Mouse (Mus musculus): ENCODE measurements around the gene Cadm2. TPM values are rescaled to one million over a fixed set of nuclear protein-coding genes. Genes with fewer than 3 reads are reported as not detected.

Gene Cadm2
- polyA plus RNA-seq, 1 experiment from 2014 or later, result 2.1 TPM

- Histone ChIP-seq H3K27me3 (replicated peaks) (no peaks in the 10 kb centered on the region), H3K9me3 (no peaks in the 10 kb centered on the region), H3K27ac (no peak overlapping the region), H3K9ac (no peak overlapping the region), H3K4me1 (no peaks in the 10 kb centered on the region), H3K36me3 (no peaks in the 10 kb centered on the region), H3K4me2 (no peak overlapping the region), H3K4me3 (replicated peaks) (no peak overlapping the region)
- WGBS, result 67% methylated on average over 6 of the region's 6 CpGs
- no peak for ATAC-seq (ENCODE audit: insufficient read depth, low FRiP score, low read depth)
Observed at GRCm38 (mm10) chr16:67096706-67097105, 524.0 kb downstream of the Cadm2 start.

GRCm38 (mm10) chr16:67095916-67096315 is 524.8 kb downstream of the Cadm2 start:
- Histone ChIP-seq H3K27ac (no peak overlapping the region), H3K36me3 (no peaks in the 10 kb centered on the region), H3K4me1 (no peaks in the 10 kb centered on the region), H3K4me2 (no peak overlapping the region), H3K9ac (no peak overlapping the region), H3K9me3 (no peaks in the 10 kb centered on the region), H3K4me3 (replicated peaks) (no peak overlapping the region), H3K27me3 (replicated peaks) (no peaks in the 10 kb centered on the region)
- ATAC-seq (ENCODE audit: insufficient read depth, low FRiP score, low read depth), result no peak
- 79% methylated on average over 4 of the region's 4 CpGs for WGBS

GRCm38 (mm10) chr16:67089747-67090146 is 531.0 kb downstream of the Cadm2 start:
- no peaks in the 10 kb centered on the region for H3K4me1 ChIP-seq
- no peak overlapping the region for H3K27ac ChIP-seq
- no peaks in the 10 kb centered on the region for H3K9me3 ChIP-seq
- H3K9ac ChIP-seq, result no peak overlapping the region
- no peaks in the 10 kb centered on the region for H3K27me3 ChIP-seq (replicated peaks)
- no peaks in the 10 kb centered on the region for H3K36me3 ChIP-seq
- H3K4me2 ChIP-seq, result no peak overlapping the region
- no peak overlapping the region for H3K4me3 ChIP-seq (replicated peaks)
- 65% methylated on average over 3 of the region's 3 CpGs for WGBS
- no peak for ATAC-seq (ENCODE audit: insufficient read depth, low FRiP score, low read depth)

DNA sequence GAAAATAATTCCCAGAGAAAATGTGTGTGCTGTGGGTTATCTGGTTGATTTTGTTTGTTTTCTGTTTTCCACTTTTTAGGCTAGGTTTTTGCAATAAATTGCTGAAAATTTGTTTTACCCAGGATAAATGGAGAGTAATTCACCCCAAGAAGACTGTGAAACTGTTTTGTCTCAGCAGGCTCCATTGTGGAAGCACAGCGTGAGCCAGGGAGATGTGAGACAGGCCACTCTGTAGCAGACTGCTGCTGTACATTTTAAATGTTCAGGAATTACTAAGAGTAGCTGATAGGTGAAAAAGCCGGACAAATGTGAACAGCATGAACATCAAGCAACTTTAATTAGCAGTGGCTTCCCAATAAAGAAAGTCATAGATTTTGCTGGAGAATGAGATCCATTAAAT is 541.4 kb downstream of the Cadm2 start:
- Histone ChIP-seq H3K4me1 (no peaks in the 10 kb centered on the region), H3K36me3 (no peaks in the 10 kb centered on the region), H3K27me3 (replicated peaks) (no peaks in the 10 kb centered on the region), H3K9ac (no peak overlapping the region), H3K4me2 (no peak overlapping the region), H3K27ac (no peak overlapping the region), H3K4me3 (replicated peaks) (no peak overlapping the region), H3K9me3 (no peaks in the 10 kb centered on the region)
- 78% methylated on average over 2 of the region's 2 CpGs for WGBS
- no peak for ATAC-seq (ENCODE audit: insufficient read depth, low FRiP score, low read depth)

- H3K36me3 ChIP-seq, result no peaks in the 10 kb centered on the region
- no peak overlapping the region for H3K27ac ChIP-seq
- H3K4me3 ChIP-seq (replicated peaks), result no peak overlapping the region
- H3K4me1 ChIP-seq, result no peaks in the 10 kb centered on the region
- WGBS, result 71% methylated on average over 7 of the region's 7 CpGs
- no peaks in the 10 kb centered on the region for H3K9me3 ChIP-seq
- no peak overlapping the region for H3K9ac ChIP-seq
- H3K4me2 ChIP-seq, result no peak overlapping the region
- ATAC-seq (ENCODE audit: insufficient read depth, low FRiP score, low read depth), result no peak
- no peaks in the 10 kb centered on the region for H3K27me3 ChIP-seq (replicated peaks)
Observed at GRCm38 (mm10) chr16:67076169-67076895, 544.4 kb downstream of the Cadm2 start.

DNA sequence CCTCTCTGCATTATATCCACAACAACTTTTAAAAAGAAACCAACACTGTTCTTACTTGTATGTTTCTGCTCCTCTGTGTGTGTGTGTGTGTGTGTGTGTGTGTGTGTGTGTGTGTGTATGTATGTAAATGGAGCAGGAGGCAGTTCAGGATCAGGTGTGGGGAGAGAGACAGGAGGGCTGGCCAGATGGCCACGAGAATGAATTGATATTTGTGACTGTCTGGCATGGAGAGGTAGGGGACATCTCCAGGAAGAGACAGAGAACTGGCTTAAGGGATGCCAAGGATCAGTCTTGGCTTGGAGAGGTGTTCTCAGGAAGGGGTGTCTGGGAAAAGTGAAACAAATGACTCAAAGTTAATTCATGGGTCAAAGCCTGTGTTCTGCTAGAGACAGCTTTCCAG is 552.2 kb downstream of the Cadm2 start:
- Histone ChIP-seq H3K4me1 (no peaks in the 10 kb centered on the region), H3K4me3 (replicated peaks) (no peak overlapping the region), H3K9me3 (no peaks in the 10 kb centered on the region), H3K27me3 (replicated peaks) (no peaks in the 10 kb centered on the region), H3K9ac (no peak overlapping the region), H3K27ac (no peak overlapping the region), H3K4me2 (no peak overlapping the region), H3K36me3 (no peaks in the 10 kb centered on the region)
- no peak for ATAC-seq (ENCODE audit: insufficient read depth, low FRiP score, low read depth)
- 35% methylated on average over 1 of the region's 1 CpGs for WGBS

- H3K36me3 ChIP-seq, result no peaks in the 10 kb centered on the region
- H3K4me3 ChIP-seq (replicated peaks), result no peak overlapping the region
- no peaks in the 10 kb centered on the region for H3K9me3 ChIP-seq
- WGBS, result 88% methylated on average over 5 of the region's 5 CpGs
- H3K4me1 ChIP-seq, result no peaks in the 10 kb centered on the region
- no peak overlapping the region for H3K4me2 ChIP-seq
- no peak overlapping the region for H3K27ac ChIP-seq
- no peaks in the 10 kb centered on the region for H3K27me3 ChIP-seq (replicated peaks)
- H3K9ac ChIP-seq, result no peak overlapping the region
- ATAC-seq (ENCODE audit: insufficient read depth, low FRiP score, low read depth), result no peak
Observed at GRCm38 (mm10) chr16:67030918-67031317, 589.8 kb downstream of the Cadm2 start.

- Histone ChIP-seq H3K27ac (no peak overlapping the region), H3K36me3 (no peaks in the 10 kb centered on the region), H3K9ac (no peak overlapping the region), H3K4me3 (replicated peaks) (no peak overlapping the region), H3K9me3 (no peaks in the 10 kb centered on the region), H3K4me2 (no peak overlapping the region), H3K27me3 (replicated peaks) (no peaks in the 10 kb centered on the region), H3K4me1 (no peaks in the 10 kb centered on the region)
- WGBS, result 80% methylated on average over 1 of the region's 1 CpGs
- no peak for ATAC-seq (ENCODE audit: insufficient read depth, low FRiP score, low read depth)
Observed at GRCm38 (mm10) chr16:67019856-67020255, 600.9 kb downstream of the Cadm2 start.

DNA sequence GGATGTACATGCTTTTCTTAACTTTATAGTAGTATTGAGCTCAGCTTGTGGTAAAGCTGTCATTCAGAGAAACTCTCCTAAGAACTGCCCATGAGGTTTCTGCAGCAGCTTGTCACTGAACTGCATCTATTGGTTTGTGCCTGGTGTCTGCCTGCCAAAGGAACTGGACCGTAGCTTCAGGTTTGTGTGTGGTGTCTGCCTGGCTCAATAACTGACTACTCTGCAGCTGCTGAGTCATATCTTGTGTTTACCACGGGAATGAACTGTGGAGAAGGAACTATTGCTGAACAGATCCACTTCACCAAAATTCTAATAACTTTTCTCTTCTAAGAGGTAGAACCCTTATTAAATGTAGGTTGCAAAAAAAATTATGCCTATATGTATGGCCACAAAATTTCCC is 603.0 kb downstream of the Cadm2 start:
- no peak for ATAC-seq (ENCODE audit: insufficient read depth, low FRiP score, low read depth)
- Histone ChIP-seq H3K4me3 (replicated peaks) (no peak overlapping the region), H3K4me1 (no peaks in the 10 kb centered on the region), H3K9me3 (no peaks in the 10 kb centered on the region), H3K27me3 (replicated peaks) (no peaks in the 10 kb centered on the region), H3K4me2 (no peak overlapping the region), H3K36me3 (no peaks in the 10 kb centered on the region), H3K9ac (no peak overlapping the region), H3K27ac (no peak overlapping the region)
- WGBS, result 73% methylated on average over 2 of the region's 2 CpGs

GRCm38 (mm10) chr16:67003161-67003560 is 617.5 kb downstream of the Cadm2 start:
- Histone ChIP-seq H3K27ac (no peak overlapping the region), H3K4me2 (no peak overlapping the region), H3K4me1 (no peaks in the 10 kb centered on the region), H3K9ac (no peak overlapping the region), H3K4me3 (replicated peaks) (no peak overlapping the region), H3K9me3 (no peaks in the 10 kb centered on the region), H3K27me3 (replicated peaks) (no peaks in the 10 kb centered on the region), H3K36me3 (no peaks in the 10 kb centered on the region)
- no peak for ATAC-seq (ENCODE audit: insufficient read depth, low FRiP score, low read depth)
- WGBS, result 72% methylated on average over 3 of the region's 3 CpGs

- no peak overlapping the region for H3K27ac ChIP-seq
- H3K4me2 ChIP-seq, result no peak overlapping the region
- no peaks in the 10 kb centered on the region for H3K27me3 ChIP-seq (replicated peaks)
- no peak overlapping the region for H3K4me3 ChIP-seq (replicated peaks)
- H3K9me3 ChIP-seq, result no peaks in the 10 kb centered on the region
- ATAC-seq (ENCODE audit: insufficient read depth, low FRiP score, low read depth), result no peak
- no peaks in the 10 kb centered on the region for H3K4me1 ChIP-seq
- no peaks in the 10 kb centered on the region for H3K36me3 ChIP-seq
- 52% methylated on average over 4 of the region's 4 CpGs for WGBS
- no peak overlapping the region for H3K9ac ChIP-seq
Observed at GRCm38 (mm10) chr16:67001707-67002106, 619.0 kb downstream of the Cadm2 start.

DNA sequence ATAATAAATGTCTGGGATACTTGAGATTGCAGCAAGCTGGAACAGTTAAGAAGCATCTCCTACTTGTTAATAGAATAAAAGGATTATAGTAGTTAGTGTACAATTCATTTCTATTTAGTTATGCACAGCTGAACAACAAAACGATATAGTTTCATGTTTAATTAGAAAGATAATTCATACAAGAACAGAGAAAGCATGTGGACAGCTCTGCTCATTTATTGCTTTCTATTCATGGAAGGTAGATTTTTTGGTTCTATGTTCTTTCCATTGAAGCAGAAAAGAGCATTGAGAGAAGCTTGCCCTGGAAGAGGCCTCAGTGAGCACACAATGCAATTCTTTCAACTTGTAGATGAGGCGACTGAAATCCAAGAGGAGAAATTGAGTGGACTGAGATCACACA is 623.2 kb downstream of the Cadm2 start:
- H3K4me2 ChIP-seq, result no peak overlapping the region
- 76% methylated on average over 2 of the region's 2 CpGs for WGBS

DNA sequence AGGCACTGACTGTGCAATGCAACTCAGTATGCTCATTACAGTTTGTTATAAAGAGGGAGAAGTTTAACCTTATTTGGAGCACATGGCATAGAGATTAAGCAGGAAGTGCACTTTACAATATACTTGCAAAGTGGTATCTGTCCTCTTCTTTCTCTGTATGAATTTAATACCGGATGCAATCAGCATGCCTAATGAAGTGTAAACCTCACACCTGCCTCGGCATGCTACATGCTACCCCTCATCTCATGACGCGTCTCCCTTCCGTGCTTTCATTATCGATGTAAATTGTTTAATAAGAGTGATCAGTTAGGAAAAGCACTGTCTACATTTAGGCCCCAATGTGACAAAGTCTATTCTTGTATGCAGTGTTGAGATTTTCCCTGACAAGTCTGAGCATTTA is 633.0 kb downstream of the Cadm2 start:
- Histone ChIP-seq H3K9me3 (no peaks in the 10 kb centered on the region), H3K4me3 (replicated peaks) (no peak overlapping the region), H3K4me2 (no peak overlapping the region), H3K36me3 (no peaks in the 10 kb centered on the region), H3K27ac (no peak overlapping the region), H3K4me1 (no peaks in the 10 kb centered on the region), H3K9ac (no peak overlapping the region), H3K27me3 (replicated peaks) (no peaks in the 10 kb centered on the region)
- ATAC-seq (ENCODE audit: insufficient read depth, low FRiP score, low read depth), result no peak
- WGBS, result 89% methylated on average over 6 of the region's 6 CpGs

More for the DNA sequence above, 623.2 kb downstream of the Cadm2 start:
- no peak overlapping the region for H3K27ac ChIP-seq
- no peak for ATAC-seq (ENCODE audit: insufficient read depth, low FRiP score, low read depth)
- no peak overlapping the region for H3K9ac ChIP-seq
- H3K4me3 ChIP-seq (replicated peaks), result no peak overlapping the region
- no peaks in the 10 kb centered on the region for H3K9me3 ChIP-seq
- H3K27me3 ChIP-seq (replicated peaks), result no peaks in the 10 kb centered on the region
- H3K36me3 ChIP-seq, result no peaks in the 10 kb centered on the region
- no peaks in the 10 kb centered on the region for H3K4me1 ChIP-seq

Measured in stomach, embryonic 15.5 days (tissue).